Mouse (Mus musculus) neural tube, embryonic 14.5 days (tissue): Measurements from ENCODE around the gene Szt2. TPM values are rescaled to one million over a fixed set of nuclear protein-coding genes. Genes with fewer than 3 reads are reported as not detected.

ENCODE experiments used
- ATAC-seq: fragments of 200-750 bp; cut with Nextera tagmentation; 2 replicates; pipeline ENCODE4 v1.8.0; 2017; ENCODE audit warnings: low read depth, mild to moderate bottlenecking, moderate TSS enrichment, moderate library complexity
- H3K27ac ChIP-seq: fragments of 300-500 bp; sonication (generic); 2 replicates; pipeline ENCODE4 v1.5.1; 2014; ENCODE audit warnings: low read depth, mild to moderate bottlenecking, control low read depth, low read length, moderate library complexity, mixed read lengths
- H3K27me3 ChIP-seq: fragments of 300-500 bp; sonication (generic); 2 replicates; pipeline ENCODE4 v1.6.1; 2014; ENCODE audit warnings: low read length; ENCODE audit not compliant: control insufficient read depth, insufficient read depth
- H3K36me3 ChIP-seq: fragments of 300-500 bp; sonication (generic); 2 replicates; pipeline ENCODE4 v1.6.1; 2014; ENCODE audit warnings: low read length, mixed read lengths; ENCODE audit not compliant: control insufficient read depth, insufficient read depth
- H3K4me1 ChIP-seq: fragments of 300-500 bp; sonication (generic); 2 replicates; pipeline ENCODE4 v1.6.1; 2014; ENCODE audit warnings: low read length; ENCODE audit not compliant: control insufficient read depth, insufficient read depth
- H3K4me2 ChIP-seq: fragments of 300-500 bp; sonication (generic); 2 replicates; pipeline ENCODE4 v1.6.1; 2014; ENCODE audit warnings: mild to moderate bottlenecking, low read depth, low read length, control low read depth
- H3K4me3 ChIP-seq: fragments of 300-500 bp; sonication (generic); 2 replicates; pipeline ENCODE4 v1.5.1; 2014; ENCODE audit warnings: low read depth, low read length, control low read depth, mixed read lengths
- H3K9ac ChIP-seq: fragments of 300-500 bp; sonication (generic); replicated peaks from 2 replicates; pipeline ENCODE4 v1.6.1; 2014; ENCODE audit warnings: low read depth, mild to moderate bottlenecking, control low read depth, low read length, mixed read lengths
- H3K9me3 ChIP-seq: fragments of 300-500 bp; sonication (generic); 2 replicates; pipeline ENCODE4 v1.6.1; 2016; ENCODE audit warnings: low read length; ENCODE audit not compliant: control insufficient read depth
- WGBS: fragments of 180-500 bp; shearing (Covaris S2); extraction: QIAGEN DNeasy Blood & Tissue Kit; methylation state at CpG from one replicate; pipeline ENCODE4 v1.1.7; 2014; 5-methylcytosine and 5-hydroxymethylcytosine counted together
- polyA plus RNA-seq: library from polyadenylated mRNA; unstranded; fragments of >200 nt; fragmentation: Nextera tagmentation; extraction: Ambion mirVana; gene quantifications from 2 replicates; pipeline ENCODE4 v1.2.1, GENCODE M21; 2014

Gene Szt2
- 13.7 and 14.5 TPM in 2 replicates for polyA plus RNA-seq

- 0 out of 2 replicates have a peak within 1 kb of the TSS, but pooled peaks have one; percentile 30 for H3K27ac ChIP-seq
- peak; percentile 95 for ATAC-seq
- H3K4me1 ChIP-seq = peaks cover 8% of the 10 kb centered on the region
- peaks cover 27% of the 10 kb centered on the region for H3K36me3 ChIP-seq
- under 1% methylated on average over 53 of the region's 53 CpGs for WGBS
- H3K9ac ChIP-seq = peak within 1 kb of the TSS; percentile 78
- peak within 1 kb of the TSS; percentile 64 for H3K4me2 ChIP-seq
- no peaks in the 10 kb centered on the region for H3K27me3 ChIP-seq
- H3K4me3 ChIP-seq = peak within 1 kb of the TSS; percentile 86
- H3K9me3 ChIP-seq = no peaks in the 10 kb centered on the region
These were observed at the start of gene Szt2, which contains the start of gene Med8 for GRCm38 (mm10) chr4:118409142-118409900. TSS of gene Szt2 (minus strand) at chr4:118409273. TSS of gene Med8 (plus strand) at chr4:118409337.

- no peak for ATAC-seq
- no peak within 1 kb of the TSS for H3K4me3 ChIP-seq
- H3K9ac ChIP-seq = no peak within 1 kb of the TSS
- no peaks in the 10 kb centered on the region for H3K27me3 ChIP-seq
- H3K9me3 ChIP-seq = no peaks in the 10 kb centered on the region
- WGBS = 72% methylated on average over 9 of the region's 9 CpGs
- no peaks in the 10 kb centered on the region for H3K4me1 ChIP-seq
- H3K36me3 ChIP-seq = no peaks in the 10 kb centered on the region
- H3K27ac ChIP-seq = no peak within 1 kb of the TSS
- H3K4me2 ChIP-seq = no peak within 1 kb of the TSS
These were observed 48.4 kb upstream of the Szt2 start, which contains the start of gene Mpl for GRCm38 (mm10) chr4:118457345-118457975. TSS of gene Mpl (minus strand) at chr4:118457513.

GRCm38 (mm10) chr4:118446415-118447153 is 37.5 kb upstream of the Szt2 start:
- Histone ChIP-seq H3K27me3 (no peaks in the 10 kb centered on the region), H3K27ac (no peak overlapping the region), H3K4me3 (peak overlapping the region; percentile 34), H3K36me3 (no peaks in the 10 kb centered on the region), H3K4me1 (0 out of 2 replicates have a peak, but pooled peaks cover 6% of the 10 kb centered on the region), H3K4me2 (peak overlapping the region; percentile 69), H3K9me3 (no peaks in the 10 kb centered on the region), H3K9ac (peak overlapping the region; percentile 61)
- peak; percentile 47 for ATAC-seq
- 15% methylated on average over 24 of the region's 24 CpGs for WGBS

GRCm38 (mm10) chr4:118445781-118446414 is 36.8 kb upstream of the Szt2 start:
- Histone ChIP-seq H3K9ac (peak overlapping the region; percentile 61), H3K9me3 (no peaks in the 10 kb centered on the region), H3K4me2 (peak overlapping the region; percentile 69), H3K27me3 (no peaks in the 10 kb centered on the region), H3K4me3 (peak overlapping the region; percentile 34), H3K4me1 (0 out of 2 replicates have a peak, but pooled peaks cover 6% of the 10 kb centered on the region), H3K36me3 (no peaks in the 10 kb centered on the region), H3K27ac (no peak overlapping the region)
- WGBS = 13% methylated on average over 18 of the region's 18 CpGs
- ATAC-seq = peak; percentile 89

GRCm38 (mm10) chr4:118445088-118445487 is 36.0 kb upstream of the Szt2 start:
- 85% methylated on average over 10 of the region's 10 CpGs for WGBS
- no peak overlapping the region for H3K4me2 ChIP-seq
- no peak for ATAC-seq

GRCm38 (mm10) chr4:118437829-118438253 is 28.8 kb upstream of the Szt2 start:
- Histone ChIP-seq H3K9ac (peak overlapping the region; percentile 53), H3K4me2 (peak overlapping the region; percentile 98), H3K4me3 (peak overlapping the region; percentile 41), H3K27me3 (no peaks in the 10 kb centered on the region), H3K4me1 (peaks cover 6% of the 10 kb centered on the region; the same call in 1 of the 2 replicates), H3K9me3 (no peaks in the 10 kb centered on the region), H3K36me3 (peaks cover 7% of the 10 kb centered on the region; the same call in 1 of the 2 replicates), H3K27ac (peak overlapping the region; percentile 80)
- ATAC-seq = peak; percentile 22; the same call in 1 of the 2 replicates
- WGBS = 8% methylated on average over 11 of the region's 12 CpGs

More at GRCm38 (mm10) chr4:118445088-118445487, 36.0 kb upstream of the Szt2 start:
- Histone ChIP-seq H3K36me3 (no peaks in the 10 kb centered on the region), H3K9ac (no peak overlapping the region), H3K27me3 (no peaks in the 10 kb centered on the region), H3K27ac (no peak overlapping the region), H3K4me3 (no peak overlapping the region), H3K9me3 (no peaks in the 10 kb centered on the region), H3K4me1 (0 out of 2 replicates have a peak, but pooled peaks cover 6% of the 10 kb centered on the region)

- no peaks in the 10 kb centered on the region for H3K27me3 ChIP-seq
- under 1% methylated on average over 67 of the region's 67 CpGs for WGBS
- peak within 1 kb of the TSS; percentile 98 for H3K4me2 ChIP-seq
- peak within 1 kb of the TSS; percentile 41 for H3K4me3 ChIP-seq
- peak; percentile 97 for ATAC-seq
- H3K27ac ChIP-seq = peak within 1 kb of the TSS; percentile 80
- peak within 1 kb of the TSS; percentile 53 for H3K9ac ChIP-seq
- H3K9me3 ChIP-seq = no peaks in the 10 kb centered on the region
- H3K36me3 ChIP-seq = peaks cover 9% of the 10 kb centered on the region
- peaks cover 6% of the 10 kb centered on the region; the same call in 1 of the 2 replicates for H3K4me1 ChIP-seq
These were observed 27.9 kb upstream of the Szt2 start, which contains the start of gene Cdc20 for GRCm38 (mm10) chr4:118436820-118437603. TSS of gene Cdc20 (minus strand) at chr4:118437352.
